In genomic region chrX:99042451-99042951, GRCm38 (mm10) we compare ENCODE assay signal across 8 mouse cellular contexts. TPM values are rescaled to one million over a fixed set of nuclear protein-coding genes. Genes with fewer than 3 reads are reported as not detected.
DNase-seq lines count a peak whose midpoint lies in the region; ATAC-seq lines count a peak whose summit lies in the region.

No protein-coding gene starts in this region.

- H3K4me3 ChIP-seq in intestine, embryonic 15.5 days (replicated peaks): peak overlapping the region; percentile 46

- no peaks in the 10 kb centered on the region for H3K36me3 ChIP-seq in intestine, embryonic 15.5 days

- peaks cover 7% of the 10 kb centered on the region; the same call in 1 of the 2 replicates for H3K27me3 ChIP-seq in intestine, embryonic 15.5 days (replicated peaks)

- intact Hi-C loops in left cerebral cortex, postnatal 14 days (cut with DNase I): no loop called here

- no peaks in the 10 kb centered on the region for H3K4me1 ChIP-seq in intestine, embryonic 15.5 days (replicated peaks)

- DNase-seq in adrenal gland, adult 18-20 months (ENCODE audit: low spot score in 2 of 2): peak; percentile 69 to 70
- peak; percentile 88 for DNase-seq in embryo, embryonic 10.5 days (ENCODE audit: low spot score)
- peak; percentile 38 to 65 for DNase-seq in gastrocnemius, postnatal 4 days (ENCODE audit: low spot score in 2 of 2)
- DNase-seq in left cerebral cortex, postnatal 14 days (ENCODE audit: low spot score in 2 of 2): peak; percentile 63 to 72
- DNase-seq in right cerebral cortex, postnatal 36 days (ENCODE audit: low spot score in 2 of 2): peak; percentile 43 to 71
- peak; percentile 66 to 67 for DNase-seq in urinary bladder, postnatal 4 days (ENCODE audit: low spot score in 2 of 2)

- H3K4me2 ChIP-seq in intestine, embryonic 15.5 days (replicated peaks): peak overlapping the region; percentile 83

- H3K9ac ChIP-seq in intestine, embryonic 15.5 days: peak overlapping the region; percentile 51

- WGBS in intestine, embryonic 15.5 days: 24% methylated on average over 31 of the region's 31 CpGs

- 0 out of 2 replicates have a peak overlapping the region, but pooled peaks have one; percentile 17 for H3K27ac ChIP-seq in intestine, embryonic 15.5 days

- ATAC-seq in intestine, embryonic 15.5 days: peak; percentile 96
- ATAC-seq in megakaryocyte-erythroid progenitor cell, adult 5-6 weeks (replicated peaks; ENCODE audit: low FRiP score, low TSS enrichment, poor library complexity, severe bottlenecking): peak; percentile 100

- H3K9me3 ChIP-seq in intestine, embryonic 15.5 days: no peaks in the 10 kb centered on the region

RNA-seq across cellular contexts. Expression of gene Stard8, which starts 39.5 kb away (rescaled TPM):
- 10 to 100 TPM; 26.4 to 28.4 TPM for total RNA-seq in adrenal gland, adult 18-20 months (2021)
- 10 to 100 TPM; 46.7 to 47.7 TPM for total RNA-seq in gastrocnemius, postnatal 4 days (2021)
- 7.3 and 7.5 TPM in 2 replicates for polyA plus RNA-seq in intestine, embryonic 15.5 days (2015; fragmentation: Nextera tagmentation; extraction: Ambion mirVana)
- 10 to 100 TPM; 21.8 to 36.0 TPM for total RNA-seq in left cerebral cortex, postnatal 14 days (2021)
- 0.28 and 5.5 TPM in 2 replicates for total RNA-seq in megakaryocyte-erythroid progenitor cell, adult 5-6 weeks (2014; fragmentation: Nextera tagmentation)
- 0.42 TPM in 2 replicates for total RNA-seq in megakaryocyte-erythroid progenitor cell, adult 5-6 weeks (2017)

Comparison
In these comparisons a context has a peak if more than half of its experiments do, and no peak if none do; other contexts are left out.
1. Peak in every context shown above with its lines: DNase-seq, ATAC-seq, H3K4me3 ChIP-seq and H3K27ac ChIP-seq.